24 mouse cellular contexts compared by ENCODE assay signal in the genomic region with DNA sequence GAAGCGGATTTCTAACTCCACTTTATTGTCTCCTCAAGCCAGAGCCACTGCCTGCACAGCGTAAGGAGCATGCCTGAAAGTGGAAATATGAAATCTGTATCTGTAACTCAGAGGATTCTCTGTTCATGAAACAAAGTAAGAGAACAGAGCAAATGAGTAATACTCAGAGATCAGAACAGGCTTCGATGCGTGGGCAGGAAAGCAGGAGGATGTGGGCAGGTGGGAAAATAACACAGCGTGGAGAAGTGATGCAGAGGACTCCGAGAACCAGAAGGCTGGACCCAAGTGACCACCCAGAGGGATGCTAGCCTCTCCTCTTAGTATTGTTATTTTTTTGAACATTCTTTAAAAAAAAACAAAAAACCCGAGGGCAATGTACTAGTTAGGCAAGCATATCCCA.
DNase-seq lines count a peak whose midpoint lies in the region; ATAC-seq and TF ChIP-seq lines count a peak whose summit lies in the region.
"Had no signal": no experiment of that assay in that cellular context is flagged by ENCODE, and none has a peak within 500 bp of the region (broad histone marks: within the 10 kb centered on the region; RNA-seq: fewer than 3 reads in every experiment).

No protein-coding gene starts in this region.

- peak overlapping the region; percentile 91 for H3K27ac ChIP-seq in layer of hippocampus, adult 2 months
- no peak overlapping the region for H3K27ac ChIP-seq in forebrain, embryonic 15.5 days (replicated peaks)
- H3K27ac ChIP-seq: embryonic facial prominence, embryonic 13.5 days; forebrain, embryonic 12.5 days; heart, adult 2 months; heart, embryonic 15.5 days; hindbrain, embryonic 13.5 days had no signal

- no peak overlapping the region for H3K9ac ChIP-seq in forebrain, embryonic 15.5 days (replicated peaks)
- H3K9ac ChIP-seq: embryonic facial prominence, embryonic 13.5 days; forebrain, embryonic 12.5 days; forebrain, postnatal 0 days; heart, embryonic 15.5 days; hindbrain, embryonic 13.5 days had no signal

- no peaks in the 10 kb centered on the region for H3K27me3 ChIP-seq in forebrain, embryonic 15.5 days
- H3K27me3 ChIP-seq: embryonic facial prominence, embryonic 13.5 days; forebrain, embryonic 12.5 days; heart, embryonic 15.5 days; hindbrain, embryonic 13.5 days had no signal

- H3K4me3 ChIP-seq in layer of hippocampus, adult 2 months, result no peak overlapping the region
- no peak overlapping the region for H3K4me3 ChIP-seq in forebrain, embryonic 15.5 days
- H3K4me3 ChIP-seq: embryonic facial prominence, embryonic 13.5 days; forebrain, embryonic 12.5 days; heart, adult 2 months; heart, embryonic 15.5 days; hindbrain, embryonic 13.5 days had no signal

- intact Hi-C loops in left cerebral cortex, postnatal 14 days (cut with DNase I), result no loop called here
- intact Hi-C loops in left cerebral cortex, postnatal 10 days (cut with DNase I), result no loop called here

- WGBS in forebrain, embryonic 15.5 days, result 81% methylated on average over 7 of the region's 7 CpGs

- no peak for DNase-seq in frontal cortex, postnatal 25 days (ENCODE audit: low spot score in 2 of 2)
- peak in 1 of 2 experiments; percentile 67 for DNase-seq in layer of hippocampus, adult 2 months (ENCODE audit: low spot score in 2 of 2)
- DNase-seq in layer of hippocampus, postnatal 10 days (ENCODE audit: low spot score in 2 of 2), result no peak
- DNase-seq in left cerebral cortex, postnatal 14 days (ENCODE audit: low spot score in 2 of 2), result peak; percentile 27 to 37
- no peak for DNase-seq in left cerebral cortex, postnatal 10 days (ENCODE audit: extremely low spot score in 1 of 2, low spot score in 2 of 2)
- DNase-seq in brain, adult 2 months (ENCODE audit: low read depth, low spot score), result peak; percentile 77
- DNase-seq: adrenal gland, postnatal 10 days; B cell, adult 2 months; cerebellum, adult 11-12 months; cerebellum, adult 9-10 months; cerebellum, postnatal 36 days; forebrain, postnatal 0 days; gastrocnemius, postnatal 14 days; heart, adult 2 months; heart, postnatal 14 days had no signal

- ATAC-seq in frontal cortex, adult (ENCODE audit: low TSS enrichment), result peak; percentile 75
- no peak for ATAC-seq in forebrain, embryonic 15.5 days (replicated peaks)
- ATAC-seq: CD4-positive, CD25-positive, alpha-beta regulatory T cell, adult 4 months; forebrain, postnatal 0 days had no signal

- H3K36me3 ChIP-seq in forebrain, embryonic 15.5 days, result no peaks in the 10 kb centered on the region
- H3K36me3 ChIP-seq: embryonic facial prominence, embryonic 13.5 days; forebrain, embryonic 12.5 days; G1E; heart, embryonic 15.5 days; hindbrain, embryonic 13.5 days had no signal

- no peak overlapping the region for H3K4me2 ChIP-seq in forebrain, embryonic 15.5 days (replicated peaks)
- H3K4me2 ChIP-seq: embryonic facial prominence, embryonic 13.5 days; forebrain, embryonic 12.5 days; heart, embryonic 11.5 days; heart, embryonic 15.5 days; hindbrain, embryonic 13.5 days had no signal

- H3K9me3 ChIP-seq in forebrain, embryonic 15.5 days, result no peaks in the 10 kb centered on the region
- H3K9me3 ChIP-seq: embryonic facial prominence, embryonic 13.5 days; forebrain, embryonic 12.5 days; heart, embryonic 15.5 days; hindbrain, embryonic 13.5 days had no signal

- H3K4me1 ChIP-seq in forebrain, embryonic 15.5 days, result peaks cover 5% of the 10 kb centered on the region
- H3K4me1 ChIP-seq: embryonic facial prominence, embryonic 13.5 days; forebrain, embryonic 12.5 days; hindbrain, embryonic 13.5 days had no signal

- no peak for TF ChIP-seq CTCF in layer of hippocampus, adult 2 months (conservative IDR thresholded peaks at IDR 0.05)

Comparison
In these comparisons a context has a peak if more than half of its experiments do, and no peak if none do; other contexts are left out.
1. DNase-seq: peak in left cerebral cortex, postnatal 14 days (2 of 2) and brain, adult 2 months (single experiment); none in frontal cortex, postnatal 25 days (0 of 2), layer of hippocampus, postnatal 10 days (0 of 2) and left cerebral cortex, postnatal 10 days (0 of 2).